Mouse (Mus musculus): ENCODE measurements around the gene Uqcrh. TPM values are rescaled to one million over a fixed set of nuclear protein-coding genes. Genes with fewer than 3 reads are reported as not detected.

Gene Uqcrh
- 100 to 1,000 TPM; 434 to 461 TPM for total RNA-seq (2021)
- long read RNA-seq, experiment 1, transcript Uqcrh-202 (4 exons, 547 nt): major isoform, 73 of 83 reads
- long read RNA-seq, experiment 1, partial matches to known transcripts: 2 of 83 reads
- long read RNA-seq, experiment 1, other reads (novel, unspliced or antisense): 4 of 83 reads
- long read RNA-seq, experiment 2, transcript Uqcrh-204 (4 exons, 579 nt): minor isoform, 6 of 91 reads
- long read RNA-seq, experiment 2, transcript Uqcrh-202 (4 exons, 547 nt): major isoform, 78 of 91 reads
- long read RNA-seq, experiment 2, partial matches to known transcripts: 0 of 91 reads
- long read RNA-seq, experiment 2, other reads (novel, unspliced or antisense): 6 of 91 reads

- peak; percentile 92 to 95 for DNase-seq (ENCODE audit: low spot score in 2 of 2)
Observed at GRCm38 (mm10) chr4:116074861-116075620, at the start of gene Uqcrh, which contains the start of gene Lrrc41. Uqcrh (minus strand) TSS chr4:116075071. Lrrc41 (plus strand) TSS chr4:116075269.

- DNase-seq (ENCODE audit: low spot score in 2 of 2): peak; percentile 67 to 80
Observed at GRCm38 (mm10) chr4:116123602-116124519, 49.0 kb upstream of the Uqcrh start, which contains the start of the genes Rad54l and Pomgnt1. Rad54l (minus strand) TSS chr4:116123690. Pomgnt1 (plus strand) TSS chr4:116123840.

- no peak for DNase-seq (ENCODE audit: low spot score in 2 of 2)
Observed at GRCm38 (mm10) chr4:116122762-116123161, 47.9 kb upstream of the Uqcrh start.

- DNase-seq (ENCODE audit: low spot score in 2 of 2): no peak
Observed at GRCm38 (mm10) chr4:116111486-116111885, 36.6 kb upstream of the Uqcrh start.

- DNase-seq (ENCODE audit: low spot score in 2 of 2): no peak
Observed at GRCm38 (mm10) chr4:116110695-116111094, 35.8 kb upstream of the Uqcrh start.

- DNase-seq (ENCODE audit: low spot score in 2 of 2): peak in 1 of 2 experiments; percentile 32
Observed at GRCm38 (mm10) chr4:116105278-116105677, 30.4 kb upstream of the Uqcrh start.

GRCm38 (mm10) chr4:116100959-116101358, 26.1 kb upstream of the Uqcrh start:
- no peak for DNase-seq (ENCODE audit: low spot score in 2 of 2)

- no peak for DNase-seq (ENCODE audit: low spot score in 2 of 2)
Observed at GRCm38 (mm10) chr4:116097211-116097610, 22.3 kb upstream of the Uqcrh start.

GRCm38 (mm10) chr4:116096291-116096690, 21.4 kb upstream of the Uqcrh start:
- no peak for DNase-seq (ENCODE audit: low spot score in 2 of 2)

GRCm38 (mm10) chr4:116088510-116089249, 13.8 kb upstream of the Uqcrh start:
- peak in 1 of 2 experiments; percentile 5 for DNase-seq (ENCODE audit: low spot score in 2 of 2)

- no peak for DNase-seq (ENCODE audit: low spot score in 2 of 2)
Observed at GRCm38 (mm10) chr4:116077240-116078095, 2.6 kb upstream of the Uqcrh start.

GRCm38 (mm10) chr4:116076369-116077231, 1.7 kb upstream of the Uqcrh start:
- DNase-seq (ENCODE audit: low spot score in 2 of 2): peak; percentile 21 to 36

GRCm38 (mm10) chr4:116075631-116076368, 929 bp upstream of the Uqcrh start:
- DNase-seq (ENCODE audit: low spot score in 2 of 2): peak; percentile 33 to 54

GRCm38 (mm10) chr4:116074145-116074675, 661 bp downstream of the Uqcrh start:
- no peak for DNase-seq (ENCODE audit: low spot score in 2 of 2)

- DNase-seq (ENCODE audit: low spot score in 2 of 2): no peak
Observed at GRCm38 (mm10) chr4:116073146-116073545, 1.7 kb downstream of the Uqcrh start.

GRCm38 (mm10) chr4:116070116-116070515, 4.8 kb downstream of the Uqcrh start:
- DNase-seq (ENCODE audit: low spot score in 2 of 2): no peak

GRCm38 (mm10) chr4:116063855-116064254, 11.0 kb downstream of the Uqcrh start:
- DNase-seq (ENCODE audit: low spot score in 2 of 2): no peak
